Mouse (Mus musculus): Measurements from ENCODE around the gene Calhm1.
A peak's percentile ranks its signal among the peaks of the same experiment; 100 is the strongest.

Calhm1 gene

DNA sequence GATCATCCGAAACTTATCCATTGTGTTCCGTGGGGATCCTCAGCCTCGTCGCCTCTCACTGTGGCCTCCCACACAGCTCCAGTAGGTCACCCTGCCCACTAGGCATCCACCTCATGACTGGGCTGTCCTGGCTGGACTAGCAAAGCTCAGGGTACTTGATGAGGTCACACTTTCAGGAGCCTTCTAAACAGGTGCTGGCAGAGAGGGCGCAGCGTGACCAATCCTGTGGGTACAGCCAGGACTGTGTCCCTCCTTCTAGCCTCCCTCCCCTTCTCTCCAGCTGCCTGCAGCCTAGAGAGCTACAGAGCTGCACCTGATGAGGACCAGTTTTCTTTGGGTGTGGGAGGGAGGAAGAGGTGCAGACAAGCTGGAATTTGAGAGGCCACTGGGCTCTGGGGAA, at the start of gene Calhm1:
Calhm1 (minus strand) TSS at position 101 of the 400 bp plus-strand sequence.
- no peak for DNase-seq (ENCODE audit: extremely low spot score, low spot score)

DNA sequence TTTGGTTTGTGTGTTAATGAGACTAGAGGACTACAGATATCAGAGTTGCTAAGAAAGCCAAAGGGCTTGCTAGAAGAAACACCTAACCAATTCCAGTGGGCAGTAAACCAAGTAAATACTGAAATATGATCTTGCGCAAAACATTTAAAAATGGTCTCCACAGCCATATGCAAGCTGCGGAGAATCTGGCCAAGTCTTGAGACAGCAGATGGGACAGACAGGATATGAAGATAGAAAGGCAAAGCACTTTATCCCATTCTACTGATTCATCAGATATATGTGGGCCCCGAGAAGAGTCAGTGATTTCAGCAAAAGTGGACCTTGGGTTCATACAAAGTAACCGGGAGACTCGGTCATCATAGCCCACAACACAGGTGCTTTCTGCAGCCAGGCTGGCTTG, 48.1 kb upstream of the Calhm1 start:
- DNase-seq (ENCODE audit: extremely low spot score, low spot score): no peak

DNA sequence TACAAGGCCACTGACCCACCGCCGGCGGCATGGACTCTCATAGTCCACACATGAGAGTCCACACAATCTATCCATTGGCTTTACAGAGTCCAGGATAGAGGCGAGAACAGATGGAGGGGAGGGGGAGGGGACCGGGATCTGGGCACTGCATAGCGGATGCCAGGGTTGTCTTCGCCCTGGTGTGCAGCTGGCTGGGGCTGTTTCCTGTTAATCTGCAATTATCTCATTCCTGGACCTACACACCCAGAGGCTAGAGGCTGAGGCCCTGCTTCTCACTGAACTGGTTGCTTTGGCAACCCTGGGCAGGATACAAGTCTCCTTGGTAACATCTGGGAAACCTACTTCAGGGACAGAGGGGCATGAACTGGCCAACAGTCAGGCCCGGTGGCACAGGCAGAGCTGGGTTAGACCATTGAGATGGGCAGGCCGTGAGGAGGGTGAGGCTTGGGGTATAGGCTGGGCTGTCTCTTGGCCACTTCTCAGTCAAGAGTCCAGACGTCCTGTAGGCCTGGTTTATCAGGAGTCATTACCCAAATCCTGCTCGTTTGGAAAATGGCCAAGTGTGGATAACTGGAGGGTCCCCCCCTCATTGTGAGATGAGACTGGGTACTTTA, 44.6 kb upstream of the Calhm1 start:
- no peak for DNase-seq (ENCODE audit: extremely low spot score, low spot score)

DNA sequence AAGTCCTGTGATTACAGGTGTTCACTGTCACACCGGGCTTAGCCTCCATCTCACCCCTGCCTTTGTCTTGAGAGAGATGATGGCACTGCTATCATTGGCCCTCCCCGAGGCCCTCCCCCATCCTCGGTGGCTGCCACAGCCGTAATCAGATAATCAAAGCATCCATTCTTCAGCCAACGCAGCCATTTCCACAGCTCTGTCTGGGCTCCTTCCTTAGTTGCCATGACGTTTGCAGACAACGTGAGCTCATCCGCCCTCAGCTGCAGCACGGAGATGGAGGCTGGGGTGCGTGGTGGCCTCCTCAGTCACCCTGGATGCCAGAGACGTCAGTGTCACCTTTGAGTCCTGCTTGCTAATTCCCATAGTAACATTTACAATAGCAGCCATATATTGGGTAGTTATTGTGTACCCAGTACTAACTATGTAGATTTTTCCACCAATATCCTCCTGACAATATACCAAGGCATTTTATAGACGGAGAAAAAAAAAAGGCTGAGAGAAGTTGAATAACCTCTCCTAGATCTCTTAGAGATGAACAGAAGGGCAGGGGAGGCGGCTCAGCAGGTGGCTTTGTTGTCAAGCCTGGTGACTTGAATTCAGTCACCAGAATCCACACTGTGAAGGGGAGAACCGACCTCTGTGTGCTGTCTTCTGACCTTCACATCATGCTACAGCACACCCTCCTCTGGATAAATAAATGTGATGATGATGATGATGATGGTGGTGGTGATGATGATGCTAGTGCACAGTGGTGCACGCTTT, 42.6 kb upstream of the Calhm1 start:
- DNase-seq (ENCODE audit: extremely low spot score, low spot score): no peak

DNA sequence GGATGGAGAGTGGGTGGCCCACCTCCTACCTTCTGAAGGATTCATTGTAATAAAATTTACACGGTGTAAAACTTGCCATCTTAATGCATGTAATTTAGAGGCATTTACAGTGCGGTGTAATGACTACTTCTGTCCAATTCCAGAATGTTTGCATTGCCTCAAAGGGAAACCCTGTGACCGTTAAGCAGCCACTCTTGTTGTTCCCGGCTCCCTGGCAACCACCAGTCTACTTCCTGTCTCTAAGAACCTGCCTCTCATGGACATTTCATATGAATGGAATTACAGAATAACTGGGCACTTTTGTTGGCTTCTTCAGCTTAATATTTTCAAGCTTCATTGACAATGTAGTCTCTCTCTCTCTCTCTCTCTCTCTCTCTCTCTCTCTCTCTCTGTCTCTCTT, 40.7 kb upstream of the Calhm1 start:
- no peak for DNase-seq (ENCODE audit: extremely low spot score, low spot score)

DNA sequence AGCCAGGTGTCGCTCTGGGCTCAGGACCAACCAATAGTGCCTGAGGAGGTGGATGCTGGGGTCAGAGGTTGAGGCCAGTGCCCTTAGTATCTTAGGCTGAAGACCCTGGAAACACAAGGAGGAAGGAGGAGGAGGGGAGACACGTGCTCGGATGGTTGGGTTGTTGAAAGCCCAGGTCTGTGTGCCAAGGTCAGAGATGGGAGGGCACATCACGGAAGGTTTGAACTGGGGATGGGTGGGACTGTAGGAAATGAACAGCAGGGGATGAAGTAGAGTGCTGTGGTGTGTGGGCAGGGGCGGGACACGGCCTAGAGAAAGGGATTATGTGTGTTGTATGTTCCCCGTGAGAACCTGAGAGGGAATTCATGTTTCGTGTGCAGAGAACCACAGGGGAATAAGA, 40.2 kb upstream of the Calhm1 start:
- DNase-seq (ENCODE audit: extremely low spot score, low spot score): no peak

DNA sequence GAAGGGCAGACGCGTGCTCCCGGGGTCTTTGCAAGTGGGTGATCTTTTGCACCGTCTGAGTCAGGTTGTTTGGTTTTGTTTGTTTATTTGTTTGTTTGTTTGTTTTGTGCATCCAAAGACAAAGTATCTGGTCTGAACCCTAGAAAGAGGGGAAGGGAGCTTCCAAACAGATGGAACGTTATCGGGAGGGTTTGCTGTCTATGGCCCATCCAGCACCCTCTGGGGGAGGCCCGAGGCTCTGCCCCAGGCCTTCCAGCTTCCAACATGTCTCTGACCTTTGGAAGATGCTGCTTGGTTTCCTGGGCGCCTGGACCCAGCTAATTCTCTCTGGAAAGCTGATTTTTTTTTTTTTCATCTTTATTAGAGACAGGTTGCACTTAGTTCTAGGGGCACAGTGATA, 36.0 kb upstream of the Calhm1 start:
- DNase-seq (ENCODE audit: extremely low spot score, low spot score): no peak

DNA sequence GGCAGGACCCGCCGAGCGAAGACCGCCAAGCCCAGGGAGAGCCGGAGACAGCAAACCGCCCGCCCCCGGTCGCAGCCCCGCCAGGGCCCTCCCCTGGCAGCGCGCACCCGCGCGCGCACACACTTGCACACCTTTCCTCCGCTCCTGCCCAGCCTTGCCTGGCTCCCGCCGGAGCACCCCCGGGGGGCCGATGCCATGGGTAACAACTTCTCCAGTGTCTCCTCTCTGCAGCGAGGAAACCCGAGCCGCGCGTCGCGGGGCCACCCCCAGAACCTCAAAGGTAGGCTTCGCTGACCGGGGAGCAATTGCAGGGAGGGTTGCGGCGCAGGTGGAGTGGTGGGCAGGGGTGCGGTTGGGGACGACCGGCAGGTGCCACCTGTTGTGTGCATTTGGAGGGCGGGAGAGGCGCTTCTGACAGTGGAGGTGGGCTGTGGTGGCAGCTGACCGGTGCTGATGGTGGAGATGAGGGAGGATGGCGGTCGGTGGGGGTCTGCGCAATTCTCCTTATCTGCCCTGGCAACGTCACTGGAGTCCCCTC, 35.3 kb upstream of the Calhm1 start:
- peak; percentile 54 for DNase-seq (ENCODE audit: extremely low spot score, low spot score)

DNA sequence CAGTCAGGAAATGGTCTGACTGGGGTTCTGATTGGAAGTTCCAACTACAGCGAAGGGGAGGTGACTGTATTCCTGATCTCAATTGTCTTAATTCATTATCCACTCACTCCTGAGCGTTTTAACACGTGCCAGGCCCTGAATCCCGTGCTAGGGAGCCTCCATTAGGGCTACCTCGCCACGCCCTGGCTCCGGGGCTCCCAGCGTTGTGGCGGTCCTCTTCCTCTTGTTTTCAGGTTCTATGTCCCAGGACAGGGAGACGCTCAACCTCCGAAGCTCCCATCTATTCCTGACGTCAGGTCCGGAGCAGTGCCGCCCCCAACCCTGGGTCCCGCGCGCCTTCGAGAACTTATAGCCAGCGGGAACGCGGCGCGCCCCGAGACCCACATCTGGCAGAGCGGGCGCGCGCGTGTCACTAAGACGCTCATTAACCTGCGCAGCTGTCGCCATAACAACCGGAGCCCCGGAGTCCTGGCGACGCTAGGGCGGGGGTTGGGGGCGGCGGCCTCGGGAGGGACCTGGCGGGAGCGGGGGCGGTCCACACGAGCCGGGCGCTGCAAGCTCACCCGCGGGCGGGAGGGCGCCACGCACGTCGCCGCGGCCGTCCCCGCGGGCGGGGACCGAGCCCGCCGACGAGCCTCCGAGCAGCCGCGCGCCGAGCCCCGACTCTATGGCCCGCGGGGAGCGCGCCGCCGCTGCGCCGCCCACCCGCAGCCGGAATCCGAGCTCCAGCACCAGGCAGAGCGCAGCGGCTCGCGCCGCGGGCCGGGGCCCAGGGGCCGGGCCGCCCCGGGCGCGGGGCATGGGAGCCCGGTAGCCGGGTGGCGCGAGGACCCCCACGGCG, 34.6 kb upstream of the Calhm1 start, which contains the start of gene Neurl1a:
Neurl1a (plus strand) TSS at position 390 of the 841 bp plus-strand sequence.
- DNase-seq (ENCODE audit: extremely low spot score, low spot score): peak; percentile 69

DNA sequence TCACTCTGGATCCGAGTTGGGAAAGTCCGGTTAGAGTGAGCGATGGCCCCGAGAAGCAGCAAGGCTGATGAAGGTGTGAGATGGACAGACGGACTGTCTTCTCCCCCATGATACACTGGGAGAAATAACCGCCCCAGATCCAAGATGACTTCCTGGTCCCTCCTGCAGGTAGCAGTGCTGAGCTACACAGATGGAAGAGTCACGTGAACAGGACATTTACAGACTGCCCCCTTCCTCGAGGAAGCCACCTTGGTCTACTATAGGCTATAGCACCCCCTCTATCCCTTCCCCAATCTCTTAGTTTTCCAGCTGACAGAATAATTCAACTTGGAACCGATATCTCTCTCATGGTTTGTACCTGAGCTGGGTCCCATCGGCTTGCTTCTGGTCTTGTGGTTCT, 33.9 kb upstream of the Calhm1 start:
- peak; percentile 37 for DNase-seq (ENCODE audit: extremely low spot score, low spot score)

DNA sequence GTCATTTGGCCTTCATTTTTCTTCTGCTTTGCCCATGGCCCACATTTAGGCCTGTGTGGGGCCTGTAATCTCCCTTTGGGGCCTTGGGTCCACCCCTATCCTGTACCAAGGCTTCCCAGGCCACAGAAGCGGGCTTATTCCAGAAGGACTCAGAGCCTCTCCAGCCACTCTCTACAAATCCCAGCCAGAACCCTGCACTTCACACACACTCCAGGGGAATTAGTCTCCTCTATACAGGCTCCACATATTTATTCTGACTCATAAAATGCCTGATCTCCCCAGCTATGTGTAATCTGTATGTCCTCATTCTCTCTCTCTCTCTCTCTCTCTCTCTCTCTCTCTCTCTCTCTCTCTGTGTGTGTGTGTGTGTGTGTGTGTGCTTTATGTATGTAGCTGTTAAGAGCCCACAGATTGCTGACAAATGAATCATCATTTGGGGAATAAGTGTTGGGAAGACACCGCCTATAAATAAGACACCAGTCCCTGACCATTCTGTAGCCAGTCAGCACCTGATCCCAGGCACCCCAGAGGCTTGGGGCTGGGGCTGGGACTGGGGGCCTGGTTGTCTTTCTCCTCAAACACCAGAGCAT, 33.0 kb upstream of the Calhm1 start:
- no peak for DNase-seq (ENCODE audit: extremely low spot score, low spot score)

DNA sequence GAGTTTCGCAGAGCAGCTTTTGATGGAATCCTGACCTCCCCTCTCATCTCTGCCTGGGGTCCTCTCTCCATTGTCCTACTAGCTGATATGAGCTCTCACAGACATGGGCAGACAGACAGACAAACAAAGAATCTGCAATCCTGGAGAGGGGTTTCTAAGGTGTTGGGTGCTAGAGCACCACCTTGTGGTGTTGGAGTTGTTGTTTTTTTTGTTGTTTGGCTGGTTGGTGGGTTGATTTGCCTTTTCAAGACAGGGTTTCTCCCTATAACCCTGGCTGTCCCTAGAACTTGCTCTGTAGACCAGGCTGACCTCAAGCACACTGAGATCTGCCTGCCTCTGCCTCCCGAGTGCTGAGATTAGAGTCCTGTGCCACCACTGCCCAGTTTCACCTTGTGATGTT, 31.4 kb upstream of the Calhm1 start:
- no peak for DNase-seq (ENCODE audit: extremely low spot score, low spot score)

DNA sequence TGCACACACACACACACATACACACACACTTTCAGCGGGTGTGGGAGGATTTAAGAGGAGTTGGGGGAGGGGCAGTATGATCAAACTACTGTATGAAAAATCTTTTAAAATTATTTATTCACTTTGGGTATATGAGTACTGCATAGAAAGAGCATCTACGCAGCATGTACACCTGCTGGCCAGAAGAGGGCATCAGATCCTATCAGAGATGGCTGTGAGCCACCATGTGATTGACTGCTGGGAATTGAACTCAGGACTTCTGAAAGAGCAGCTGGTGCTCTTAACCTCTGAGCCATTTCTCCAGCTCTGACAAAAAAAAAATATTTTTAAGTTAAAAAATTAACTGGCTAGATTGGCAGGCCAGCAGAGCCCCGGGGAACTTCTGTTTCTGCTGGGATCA, 30.5 kb upstream of the Calhm1 start:
- no peak for DNase-seq (ENCODE audit: extremely low spot score, low spot score)

DNA sequence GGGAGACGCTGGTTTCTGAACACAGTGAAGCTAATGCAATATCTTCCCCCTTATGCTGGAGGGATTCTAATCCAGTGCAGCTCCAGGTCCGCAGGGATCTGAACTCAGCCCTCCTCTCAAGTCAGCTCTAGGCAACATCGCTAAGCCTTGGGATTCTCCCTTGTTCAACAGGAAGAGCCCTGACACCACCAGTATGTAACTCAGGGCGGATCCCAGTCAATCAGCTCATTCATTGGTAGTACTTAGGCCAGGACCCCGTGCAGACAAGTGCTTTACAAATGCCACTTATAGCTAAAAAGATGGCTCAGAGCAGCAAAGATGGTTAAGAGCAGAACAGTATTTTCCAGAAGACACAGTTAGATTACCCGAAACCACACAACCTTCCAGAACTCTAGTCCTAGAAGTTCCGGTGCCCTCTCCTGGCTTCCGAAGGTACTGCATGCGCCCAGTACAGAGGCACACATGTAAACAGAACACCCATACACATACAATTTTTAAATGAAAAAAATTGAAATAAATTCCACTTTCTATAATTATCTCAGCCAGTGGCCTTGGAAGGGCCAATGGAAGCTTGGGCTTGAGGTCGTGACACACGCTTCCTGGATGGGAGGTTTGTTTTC, 24.8 kb upstream of the Calhm1 start:
- DNase-seq (ENCODE audit: extremely low spot score, low spot score): peak; percentile 83

DNA sequence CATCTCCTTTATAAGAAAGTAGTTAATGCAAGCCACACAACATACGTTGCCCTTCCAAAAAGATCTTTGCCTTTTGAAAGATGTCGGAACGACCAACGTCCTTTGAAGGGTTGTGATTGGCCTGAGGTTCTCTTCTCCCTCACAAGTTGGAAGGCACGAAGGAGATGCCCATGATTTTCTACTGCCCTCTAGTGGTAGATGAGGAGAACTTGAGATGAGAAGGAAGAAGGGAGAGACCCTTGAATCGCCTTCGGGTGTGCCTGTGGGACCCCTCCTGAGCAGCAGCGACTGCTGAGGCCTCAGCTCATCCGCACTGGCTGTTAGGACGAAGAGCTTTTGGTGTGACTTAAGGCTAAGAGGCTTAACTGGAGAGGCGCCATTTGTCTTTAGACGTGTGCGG, 24.2 kb upstream of the Calhm1 start:
- peak; percentile 46 for DNase-seq (ENCODE audit: extremely low spot score, low spot score)

DNA sequence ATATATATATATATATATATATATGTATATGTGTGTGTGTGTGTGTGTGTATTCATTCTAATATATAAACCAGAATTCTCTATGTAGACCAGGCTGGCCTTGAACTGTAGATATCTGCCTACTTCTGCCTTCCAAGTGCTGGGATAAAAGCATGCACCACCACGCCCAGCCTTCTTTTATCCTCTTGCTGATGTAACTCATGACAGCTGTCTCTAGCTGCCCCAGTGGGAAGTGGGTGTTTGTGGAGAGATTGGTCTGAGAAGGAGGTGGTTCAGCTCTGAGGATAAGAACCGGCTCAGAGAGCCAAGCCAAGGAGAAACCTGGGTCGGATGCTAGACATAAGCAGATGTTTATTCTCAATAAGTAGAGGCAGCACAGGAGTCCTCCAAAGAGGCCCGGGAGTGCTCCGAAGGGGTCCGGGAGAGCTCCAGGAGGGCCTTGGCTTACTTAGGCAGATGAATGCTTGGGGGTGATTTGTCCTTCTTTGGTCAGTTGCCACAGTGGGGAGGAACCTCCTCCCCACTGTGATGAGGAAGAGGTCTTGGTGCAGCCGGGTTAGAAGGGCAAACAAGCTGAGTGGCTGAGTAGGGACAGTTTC, 23.7 kb upstream of the Calhm1 start:
- DNase-seq (ENCODE audit: extremely low spot score, low spot score): no peak

DNA sequence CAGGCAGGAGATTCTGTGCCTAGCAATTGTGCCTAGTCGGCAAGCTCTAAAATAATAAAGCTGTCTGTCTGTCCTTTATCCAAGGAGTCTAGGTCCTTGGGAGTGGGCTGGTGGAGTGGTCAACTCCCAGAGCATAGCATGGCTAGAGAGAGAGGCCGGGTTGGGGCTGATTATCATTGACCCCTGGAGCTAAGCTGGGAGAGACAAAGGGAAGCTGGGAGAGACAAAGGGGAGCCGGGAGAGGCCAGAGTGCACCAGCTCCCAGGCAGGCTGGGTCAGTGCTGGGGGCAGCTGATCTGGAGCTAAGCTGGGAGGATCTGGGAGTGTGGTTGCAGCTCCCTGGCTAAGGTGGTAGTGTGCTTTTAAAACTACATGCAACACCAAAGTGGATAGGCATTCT, 22.7 kb upstream of the Calhm1 start:
- DNase-seq (ENCODE audit: extremely low spot score, low spot score): no peak

DNA sequence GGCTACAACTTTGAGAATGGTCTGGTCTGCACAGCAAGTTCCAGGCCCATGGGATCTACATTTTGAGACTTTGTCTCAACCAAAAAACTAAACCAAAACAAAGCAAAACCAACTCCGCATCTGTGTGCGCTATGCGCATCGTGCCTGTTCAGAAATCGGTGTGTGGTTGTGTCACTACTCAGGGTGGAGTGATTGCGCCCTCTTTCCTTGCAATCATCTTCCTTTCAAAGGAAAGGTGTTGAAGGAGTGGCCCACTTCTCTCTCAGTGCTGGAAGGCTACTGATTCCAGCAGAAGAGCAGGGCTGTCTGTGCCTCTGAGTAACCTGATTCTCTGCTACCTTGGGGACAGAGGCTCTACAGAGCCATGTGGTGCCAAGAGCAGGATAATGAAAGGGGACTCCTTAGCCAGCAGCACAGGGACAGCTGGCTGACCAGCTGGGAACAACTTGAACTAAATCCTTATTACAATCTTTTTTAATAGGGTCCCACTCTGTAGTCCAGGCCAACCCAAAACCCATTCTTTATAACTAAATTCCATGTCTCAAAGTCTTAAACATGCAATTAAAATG, 19.2 kb upstream of the Calhm1 start:
- DNase-seq (ENCODE audit: extremely low spot score, low spot score): no peak

DNA sequence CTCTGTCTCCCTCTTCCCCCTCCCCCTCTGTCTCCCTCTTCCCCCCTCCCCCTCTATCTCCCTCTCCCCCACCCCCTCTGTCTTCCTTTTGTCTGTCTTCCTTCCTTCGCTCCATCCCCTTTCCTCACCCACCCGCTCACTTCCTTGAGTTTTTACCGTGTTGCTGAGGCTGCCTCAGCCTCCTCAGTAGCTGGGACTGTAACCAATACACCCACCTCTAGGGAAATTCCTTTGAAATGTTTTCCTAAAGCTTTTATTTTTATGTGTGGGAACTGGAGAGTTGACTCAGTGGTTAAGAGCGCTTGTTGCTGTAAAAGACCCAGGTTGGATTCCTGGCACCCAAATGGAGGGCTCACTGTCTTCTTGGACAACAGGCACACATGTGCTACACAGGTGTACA, 17.6 kb upstream of the Calhm1 start:
- DNase-seq (ENCODE audit: extremely low spot score, low spot score): no peak

DNA sequence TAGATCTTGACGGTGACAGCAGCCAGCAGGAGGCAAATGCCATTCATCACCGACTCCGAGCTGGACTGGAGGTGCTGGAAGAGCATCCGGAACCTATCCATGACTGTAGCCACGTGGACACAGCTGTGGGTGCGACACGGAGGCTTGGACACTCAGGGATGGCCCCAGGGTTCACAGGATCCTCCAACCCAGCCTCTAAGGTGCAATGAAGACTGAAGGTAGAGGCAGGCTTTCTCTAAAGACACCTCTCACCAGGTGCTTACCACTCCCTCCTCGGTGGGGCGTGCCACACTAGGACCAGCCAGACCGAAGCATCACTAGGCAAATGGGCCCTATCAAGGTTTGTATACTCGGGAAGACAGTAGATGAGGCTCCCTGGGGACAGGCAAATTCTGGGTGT, 13.6 kb upstream of the Calhm1 start, which contains the start of gene Calhm3:
Calhm3 (minus strand) TSS at position 101 of the 400 bp plus-strand sequence.
- no peak for DNase-seq (ENCODE audit: extremely low spot score, low spot score)
